Mouse (Mus musculus) bone marrow, adult 2 months (tissue): ENCODE results near the gene Lrrc30. TPM values are rescaled to one million over a fixed set of nuclear protein-coding genes. Genes with fewer than 3 reads are reported as not detected.

ENCODE experiments used
- H3K27ac ChIP-seq: fragments of 200-500 bp; 2 replicates; pipeline ENCODE4 v1.5.1; 2012; ENCODE audit warnings: low read depth, mild to moderate bottlenecking, control low read depth, inconsistent platforms, low read length; ENCODE audit not compliant: control insufficient read depth, poor library complexity, insufficient read depth
- H3K4me1 ChIP-seq: fragments of 200-500 bp; 2 replicates; pipeline ENCODE4 v1.6.1; 2011; ENCODE audit warnings: low read length; ENCODE audit not compliant: control insufficient read depth, insufficient read depth
- H3K4me3 ChIP-seq: fragments of 200-500 bp; replicated peaks from 2 replicates; pipeline ENCODE3; 2011; ENCODE audit warnings: mild to moderate bottlenecking, low read depth, low read length, control low read depth; ENCODE audit not compliant: control insufficient read depth
- CTCF ChIP-seq: fragments of 200-500 bp; IDR thresholded peaks from 2 replicates; pipeline ENCODE4 v1.5.1; 2011; ENCODE audit warnings: low read length, control low read depth; ENCODE audit not compliant: control insufficient read depth, insufficient read depth
- POLR2A ChIP-seq: fragments of 200-500 bp; IDR thresholded peaks from 2 replicates; pipeline ENCODE4 v1.6.1; 2011; ENCODE audit warnings: low read depth, mild to moderate bottlenecking, control low read depth, low read length, borderline replicate concordance; ENCODE audit not compliant: control insufficient read depth
- whole genome bisulfite sequencing: fragments of 180-500 bp; shearing (Covaris S2); methylation state at CpG from one replicate; pipeline ENCODE4 v1.1.7; 2018; 5-methylcytosine and 5-hydroxymethylcytosine counted together
- polyA plus RNA-seq: library from polyadenylated mRNA; stranded (reverse); fragments of >200 nt; gene quantifications from 2 replicates; pipeline ENCODE4 v1.2.4, GENCODE M21; 2011; ENCODE audit warnings: low replicate concordance; ENCODE audit not compliant: missing spikeins, insufficient read depth, insufficient read length

Gene Lrrc30
- polyA plus RNA-seq, 1 experiment, result not detected

- WGBS, result 66% methylated on average over 2 of the region's 2 CpGs
- Histone ChIP-seq H3K27ac (no peak overlapping the region), H3K4me1 (no peaks in the 10 kb centered on the region), H3K4me3 (no peak overlapping the region)
- no peak for TF ChIP-seq CTCF
- TF ChIP-seq POLR2A, result no peak
Observed at GRCm38 (mm10) chr17:67636951-67637350, 4.4 kb upstream of the Lrrc30 start.

GRCm38 (mm10) chr17:67636304-67636703, 3.8 kb upstream of the Lrrc30 start:
- Histone ChIP-seq H3K27ac (no peak overlapping the region), H3K4me3 (no peak overlapping the region), H3K4me1 (no peaks in the 10 kb centered on the region)
- no peak for TF ChIP-seq CTCF
- WGBS, result 60% methylated on average over 3 of the region's 3 CpGs

- Histone ChIP-seq H3K4me3 (no peak overlapping the region), H3K27ac (no peak overlapping the region), H3K4me1 (no peaks in the 10 kb centered on the region; the same call in 1 of the 2 replicates)
- TF ChIP-seq POLR2A (no peak), CTCF (no peak)
- WGBS, result 75% methylated on average over 3 of the region's 3 CpGs
Observed at GRCm38 (mm10) chr17:67629746-67630145, 2.8 kb downstream of the Lrrc30 start.

GRCm38 (mm10) chr17:67629211-67629657, 3.3 kb downstream of the Lrrc30 start:
- no peak overlapping the region for H3K27ac ChIP-seq
- H3K4me3 ChIP-seq, result no peak overlapping the region
- TF ChIP-seq POLR2A, result no peak
- no peak for TF ChIP-seq CTCF
- no peaks in the 10 kb centered on the region; the same call in 1 of the 2 replicates for H3K4me1 ChIP-seq
- WGBS, result 71% methylated on average over 13 of the region's 13 CpGs

DNA sequence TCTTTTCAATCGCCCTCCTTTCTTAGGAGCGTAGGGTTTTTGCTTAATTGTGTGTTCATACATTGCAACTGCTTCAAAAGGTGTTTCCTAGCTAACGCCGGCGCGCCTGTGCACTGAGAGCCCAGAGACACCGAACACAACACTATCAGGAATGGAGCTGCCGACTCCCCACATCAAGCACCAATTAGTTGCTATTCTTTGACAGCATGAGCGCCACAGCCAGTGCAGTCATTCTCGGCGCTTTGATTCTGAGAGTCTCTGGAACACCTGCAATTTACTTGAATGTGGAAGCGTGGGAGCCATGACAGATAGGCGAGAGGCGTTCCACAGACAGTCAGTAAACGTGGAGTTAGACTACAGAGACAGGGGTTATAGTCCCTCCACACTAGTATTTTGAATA, 4.0 kb downstream of the Lrrc30 start:
- Histone ChIP-seq H3K4me1 (no peaks in the 10 kb centered on the region; the same call in 1 of the 2 replicates), H3K4me3 (no peak overlapping the region), H3K27ac (no peak overlapping the region)
- TF ChIP-seq CTCF (no peak), POLR2A (no peak)
- 84% methylated on average over 15 of the region's 15 CpGs for WGBS

DNA sequence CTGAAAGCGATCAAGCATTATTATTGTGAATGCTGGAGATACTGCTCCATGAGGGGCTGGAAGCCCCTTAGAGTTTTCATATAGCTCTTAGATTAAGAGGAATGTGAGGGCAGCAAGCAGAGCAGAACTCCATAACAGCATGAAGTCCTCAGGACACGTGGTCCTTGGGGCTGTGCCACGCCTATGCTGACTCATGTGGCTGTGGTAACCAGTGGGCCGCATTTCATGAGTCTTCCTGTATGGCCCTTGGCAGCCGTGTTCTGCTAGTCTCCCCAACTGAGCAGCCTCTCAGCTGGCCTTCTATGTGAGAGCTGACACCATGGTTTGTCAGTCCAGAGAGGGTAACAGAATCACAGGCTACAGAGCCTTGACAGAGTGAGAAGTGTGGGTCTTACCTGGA, 7.1 kb downstream of the Lrrc30 start:
- TF ChIP-seq POLR2A, result no peak
- no peak for TF ChIP-seq CTCF
- 33% methylated on average over 5 of the region's 5 CpGs for WGBS
- Histone ChIP-seq H3K27ac (no peak overlapping the region), H3K4me3 (no peak overlapping the region), H3K4me1 (no peaks in the 10 kb centered on the region; the same call in 1 of the 2 replicates)

DNA sequence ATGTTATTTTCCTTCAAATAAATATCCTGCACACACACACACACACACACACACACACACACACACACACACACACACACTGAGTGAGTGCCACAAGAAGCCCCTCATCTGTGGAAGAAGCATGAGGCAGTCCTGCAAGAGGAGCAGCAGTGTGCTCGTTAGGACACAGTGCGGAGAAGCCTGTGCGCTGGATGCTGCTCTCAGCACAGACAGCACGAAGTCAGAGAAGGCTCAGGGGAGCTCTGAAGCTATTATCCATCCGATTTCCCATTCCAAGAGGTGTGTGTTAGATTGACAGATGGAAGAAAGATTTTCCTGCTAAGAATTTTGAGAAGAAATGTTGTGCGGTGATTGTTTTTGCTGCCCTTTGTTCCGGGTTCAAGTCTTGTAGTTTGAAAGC, 13.5 kb downstream of the Lrrc30 start:
- Histone ChIP-seq H3K4me3 (no peak overlapping the region), H3K27ac (no peak overlapping the region), H3K4me1 (no peaks in the 10 kb centered on the region)
- TF ChIP-seq POLR2A, result no peak
- 84% methylated on average over 7 of the region's 7 CpGs for WGBS

- TF ChIP-seq POLR2A (no peak), CTCF (no peak)
- Histone ChIP-seq H3K27ac (no peak overlapping the region), H3K4me1 (no peaks in the 10 kb centered on the region), H3K4me3 (no peak overlapping the region)
- 42% methylated on average over 5 of the region's 5 CpGs for WGBS
Observed at GRCm38 (mm10) chr17:67614381-67614780, 18.1 kb downstream of the Lrrc30 start.

DNA sequence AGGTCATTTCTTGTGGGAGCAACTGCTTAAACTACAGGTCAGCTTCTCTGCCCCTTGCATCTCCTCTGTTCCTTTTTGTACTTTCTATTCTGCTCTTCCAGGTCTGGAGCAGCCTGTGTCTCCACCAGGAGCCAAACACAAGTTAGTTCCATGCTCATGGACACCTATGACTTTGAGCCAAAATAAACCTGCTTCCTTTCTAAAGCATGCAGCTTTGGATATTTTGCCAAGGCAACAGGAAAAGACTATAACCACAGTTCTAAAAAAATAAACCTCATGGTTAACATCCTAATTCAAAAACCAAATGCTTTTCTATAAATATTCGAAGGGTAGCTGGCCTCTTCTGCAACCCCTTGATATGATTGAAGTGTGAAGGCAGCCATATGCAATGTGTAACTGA, 19.9 kb downstream of the Lrrc30 start:
- Histone ChIP-seq H3K4me1 (no peaks in the 10 kb centered on the region), H3K4me3 (no peak overlapping the region), H3K27ac (no peak overlapping the region)
- TF ChIP-seq POLR2A (no peak), CTCF (no peak)
- 2% methylated on average over 1 of the region's 1 CpGs for WGBS
